Mouse (Mus musculus): Measurements from ENCODE around the gene Dclk3. TPM values are rescaled to one million over a fixed set of nuclear protein-coding genes. Genes with fewer than 3 reads are reported as not detected.

The Dclk3 gene
- polyA plus RNA-seq, 2 experiments from 2014 or later, result not detected

- ATAC-seq, result no peak
Measured at GRCm38 (mm10) chr9:111490583-111490982, 51.7 kb downstream of the Dclk3 start.

GRCm38 (mm10) chr9:111491280-111491679 is 52.4 kb downstream of the Dclk3 start:
- ATAC-seq, result no peak

GRCm38 (mm10) chr9:111493490-111493889 is 54.6 kb downstream of the Dclk3 start:
- ATAC-seq, result no peak

- ATAC-seq, result no peak
Measured at GRCm38 (mm10) chr9:111495561-111495960, 56.7 kb downstream of the Dclk3 start.

- ATAC-seq, result no peak
Measured at GRCm38 (mm10) chr9:111497074-111497811, 58.4 kb downstream of the Dclk3 start.

GRCm38 (mm10) chr9:111500211-111500610 is 61.3 kb downstream of the Dclk3 start:
- no peak for ATAC-seq

- no peak for ATAC-seq
Measured at GRCm38 (mm10) chr9:111506075-111506474, 67.2 kb downstream of the Dclk3 start.

- no peak for ATAC-seq
Measured at GRCm38 (mm10) chr9:111514586-111515473, 75.9 kb downstream of the Dclk3 start.

- ATAC-seq, result no peak
Measured at GRCm38 (mm10) chr9:111515536-111515935, 76.7 kb downstream of the Dclk3 start.

- ATAC-seq, result no peak
Measured at GRCm38 (mm10) chr9:111522226-111522625, 83.3 kb downstream of the Dclk3 start.

GRCm38 (mm10) chr9:111523111-111523510 is 84.2 kb downstream of the Dclk3 start:
- no peak for ATAC-seq

- ATAC-seq, result no peak
Measured at GRCm38 (mm10) chr9:111523871-111524270, 85.0 kb downstream of the Dclk3 start.

- no peak for ATAC-seq
Measured at GRCm38 (mm10) chr9:111534744-111535423, 96.0 kb downstream of the Dclk3 start.

- ATAC-seq, result no peak
Measured at GRCm38 (mm10) chr9:111535445-111536064, 96.7 kb downstream of the Dclk3 start.

Other genes with a start within 250 kb of the Dclk3 start
- gene Mlh1, start 167.3 kb upstream of the Dclk3 start, polyA plus RNA-seq (2017; shearing (Covaris generic)), result 10 to 100 TPM; 11.7 to 12.6 TPM
- 1 to 10 TPM; 6.6 to 9.3 TPM for gene Epm2aip1, start 167.2 kb upstream of the Dclk3 start, polyA plus RNA-seq (2017; shearing (Covaris generic))
- under 1 TPM in 1 of 2 experiments, not detected in 1; 0.45 TPM for gene Trank1, start 127.3 kb upstream of the Dclk3 start, polyA plus RNA-seq (2017; shearing (Covaris generic))

Data from activated CD4-positive, CD25-positive, alpha-beta regulatory T cell, adult 4 months (primary cell).